In the genomic region with DNA sequence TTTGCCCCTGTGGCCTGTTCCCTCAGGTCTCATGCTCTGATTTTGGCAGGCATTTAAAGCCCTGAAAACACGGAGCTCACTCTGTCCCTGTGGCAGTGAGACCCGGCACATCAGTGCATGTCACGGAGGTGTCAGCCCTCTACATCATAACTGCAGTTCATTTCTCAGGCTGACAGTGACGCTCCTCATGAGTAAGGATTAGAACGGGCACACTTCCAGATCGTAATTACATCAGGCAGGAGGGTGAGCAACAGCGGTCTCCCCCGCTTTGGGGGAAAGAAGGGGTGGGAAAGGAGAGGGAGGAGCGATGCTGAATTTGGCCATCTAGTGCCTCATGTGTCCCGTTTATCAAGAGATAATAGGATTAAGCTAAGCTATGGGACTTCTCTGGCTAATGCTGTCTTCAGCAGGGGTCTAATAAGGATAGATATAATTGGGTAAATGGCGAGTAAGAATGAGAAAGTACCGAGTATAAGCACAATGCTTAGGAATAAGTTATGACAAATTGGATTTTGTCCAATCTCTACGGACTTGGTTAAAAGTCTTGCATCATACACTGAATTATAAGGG, we compare ENCODE assay signal across 9 mouse cellular contexts.
DNase-seq lines count a peak whose midpoint lies in the region; ATAC-seq and TF ChIP-seq lines count a peak whose summit lies in the region.
"Had no signal": no experiment of that assay in that cellular context is flagged by ENCODE, and none has a peak within 500 bp of the region (broad histone marks: within the 10 kb centered on the region; RNA-seq: fewer than 3 reads in every experiment).

No protein-coding gene starts in this region.

- 0 out of 2 replicates have a peak, but pooled peaks have one; percentile 55 for ATAC-seq in heart, embryonic 15.5 days (replicated peaks; ENCODE audit: insufficient number of reproducible peaks, insufficient read depth, low FRiP score, low read depth)
- ATAC-seq in hindbrain, postnatal 0 days, result peak; percentile 61

- no peaks in the 10 kb centered on the region for H3K9me3 ChIP-seq in heart, embryonic 15.5 days (replicated peaks)
- H3K9me3 ChIP-seq in hindbrain, postnatal 0 days (ENCODE audit: low read length), result no peaks in the 10 kb centered on the region

- TF ChIP-seq CTCF in hindbrain, postnatal 0 days (IDR thresholded peaks at IDR 0.05; ENCODE audit: low read depth), result no peak

- peak overlapping the region; percentile 36 for H3K4me2 ChIP-seq in heart, embryonic 15.5 days
- peak overlapping the region; percentile 26 for H3K4me2 ChIP-seq in hindbrain, postnatal 0 days (ENCODE audit: low read depth, low read length)

- 28% methylated on average over 13 of the region's 13 CpGs for WGBS in heart, embryonic 15.5 days
- WGBS in hindbrain, postnatal 0 days, result 17% methylated on average over 13 of the region's 13 CpGs

- H3K4me1 ChIP-seq in heart, embryonic 15.5 days (replicated peaks), result peaks cover 15% of the 10 kb centered on the region
- H3K4me1 ChIP-seq in hindbrain, postnatal 0 days (ENCODE audit: insufficient read depth, low read length), result peaks cover 19% of the 10 kb centered on the region

- no peak overlapping the region for H3K27ac ChIP-seq in heart, embryonic 15.5 days
- peak overlapping the region; percentile 21; the same call in 1 of the 2 replicates for H3K27ac ChIP-seq in hindbrain, postnatal 0 days

- no peak overlapping the region for H3K4me3 ChIP-seq in heart, embryonic 15.5 days
- no peak overlapping the region for H3K4me3 ChIP-seq in hindbrain, postnatal 0 days (ENCODE audit: low read length)

- no peaks in the 10 kb centered on the region for H3K36me3 ChIP-seq in heart, embryonic 15.5 days
- H3K36me3 ChIP-seq in hindbrain, postnatal 0 days (ENCODE audit: insufficient read depth, low read length), result no peaks in the 10 kb centered on the region

- H3K27me3 ChIP-seq in heart, embryonic 15.5 days, result no peaks in the 10 kb centered on the region
- no peaks in the 10 kb centered on the region for H3K27me3 ChIP-seq in hindbrain, postnatal 0 days (ENCODE audit: insufficient read depth, low read length)

- no peak overlapping the region for H3K9ac ChIP-seq in heart, embryonic 15.5 days
- no peak overlapping the region for H3K9ac ChIP-seq in hindbrain, postnatal 0 days (replicated peaks; ENCODE audit: low read length)

- DNase-seq in heart, adult 8-10 months (ENCODE audit: low spot score), result no peak
- DNase-seq in MN1 (ENCODE audit: low spot score), result peak; percentile 83
- DNase-seq in brain, adult 2 months (ENCODE audit: low read depth, low spot score), result peak; percentile 45
- DNase-seq in hindbrain, postnatal 0 days (ENCODE audit: low spot score), result peak; percentile 75
- no peak for DNase-seq in kidney, postnatal 4 days
- DNase-seq in gastrocnemius, postnatal 25 days, result no peak
- DNase-seq: cerebellum, adult 9-11 months; kidney, adult 18-20 months had no signal

Comparison
In these comparisons a context has a peak if more than half of its experiments do, and no peak if none do; other contexts are left out.
1. DNase-seq: peak in MN1 (single experiment), brain, adult 2 months (single experiment) and hindbrain, postnatal 0 days (single experiment); none in heart, adult 8-10 months (single experiment), kidney, postnatal 4 days (0 of 2) and gastrocnemius, postnatal 25 days (single experiment).